Mouse (Mus musculus): Measurements from ENCODE around the gene Tab1. TPM values are rescaled to one million over a fixed set of nuclear protein-coding genes. Genes with fewer than 3 reads are reported as not detected.

The Tab1 gene
- polyA plus RNA-seq (2015; fragmentation: Nextera tagmentation; extraction: Ambion mirVana) = 12.6 and 13.6 TPM in 2 replicates

DNA sequence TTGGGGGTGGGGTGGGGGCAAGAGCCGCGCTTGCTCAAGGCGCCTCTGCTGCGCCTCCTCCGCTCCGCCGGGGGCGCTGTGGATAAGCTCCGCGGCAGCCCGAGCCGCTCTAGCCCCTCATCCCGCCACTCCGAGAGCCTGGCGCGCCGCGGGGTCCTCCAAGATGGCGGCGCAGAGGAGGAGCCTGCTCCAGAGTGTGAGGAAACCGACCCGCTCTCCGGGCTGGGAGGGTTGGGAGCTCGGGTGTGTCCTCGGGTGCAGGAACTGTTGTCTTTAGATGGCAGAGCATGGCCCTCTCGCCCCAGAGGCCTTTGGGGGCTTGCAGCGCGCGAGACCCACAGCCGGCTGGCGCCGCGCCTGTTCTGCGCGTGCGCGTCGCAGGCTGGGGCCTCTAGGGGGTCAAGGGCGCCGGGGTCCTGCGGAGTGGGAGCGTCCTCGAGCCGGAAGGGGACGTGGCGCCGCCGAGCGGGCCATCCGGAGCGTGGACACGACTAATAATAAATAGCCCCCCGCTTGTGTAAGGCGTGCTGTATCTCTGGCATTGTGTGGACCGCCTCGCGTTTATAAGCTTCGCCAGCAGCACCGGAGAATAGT lies at the start of gene Tab1:
Gene Tab1 (plus strand): TSS at position 135 of the 594 bp plus-strand sequence.
- Histone ChIP-seq H3K27me3 (replicated peaks; ENCODE audit: control insufficient read depth, insufficient read depth, low read length) (no peaks in the 10 kb centered on the region), H3K9me3 (ENCODE audit: control insufficient read depth) (no peaks in the 10 kb centered on the region)
- WGBS = under 1% methylated on average over 59 of the region's 59 CpGs

DNA sequence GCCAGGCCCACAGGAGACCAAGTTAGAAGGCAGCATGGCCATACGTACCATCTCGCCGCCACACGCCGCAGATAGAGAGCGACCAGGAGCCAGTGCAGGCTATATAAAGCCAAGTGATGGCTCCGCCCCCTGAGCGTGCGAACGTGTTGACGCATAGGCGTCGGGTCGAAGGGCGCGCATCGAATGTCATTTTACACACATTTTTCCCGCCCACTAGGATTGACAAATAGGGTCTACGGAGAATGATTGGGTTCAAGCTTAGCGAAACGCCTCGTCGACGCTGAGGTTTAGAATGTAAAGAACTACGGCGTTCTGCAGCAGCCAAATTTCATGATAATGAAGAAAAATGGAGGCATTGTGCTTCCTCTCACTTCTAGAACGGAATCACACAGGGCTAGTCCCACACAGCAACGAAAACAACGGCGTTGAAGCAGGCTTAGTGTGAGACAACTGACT lies 49.6 kb upstream of the Tab1 start:
- peak overlapping the region; percentile 70 for H3K4me2 ChIP-seq (replicated peaks; ENCODE audit: low read depth)

More for the DNA sequence above, at the start of gene Tab1:
- peak; percentile 82 for TF ChIP-seq CTCF (IDR thresholded peaks at IDR 0.05; ENCODE audit: low read depth)
- Histone ChIP-seq H3K4me2 (replicated peaks; ENCODE audit: low read depth) (peak within 1 kb of the TSS; percentile 77), H3K36me3 (ENCODE audit: control insufficient read depth, insufficient read depth) (no peaks in the 10 kb centered on the region), H3K9ac (ENCODE audit: low read depth, low read length) (peak within 1 kb of the TSS; percentile 83), H3K4me3 (ENCODE audit: low read depth, low read length) (peak within 1 kb of the TSS; percentile 73), H3K4me1 (replicated peaks; ENCODE audit: control insufficient read depth, insufficient read depth, low read length) (peaks cover 13% of the 10 kb centered on the region), H3K27ac (ENCODE audit: low read depth, low read length) (peak within 1 kb of the TSS; percentile 95)
- ATAC-seq = peak; percentile 92

DNA sequence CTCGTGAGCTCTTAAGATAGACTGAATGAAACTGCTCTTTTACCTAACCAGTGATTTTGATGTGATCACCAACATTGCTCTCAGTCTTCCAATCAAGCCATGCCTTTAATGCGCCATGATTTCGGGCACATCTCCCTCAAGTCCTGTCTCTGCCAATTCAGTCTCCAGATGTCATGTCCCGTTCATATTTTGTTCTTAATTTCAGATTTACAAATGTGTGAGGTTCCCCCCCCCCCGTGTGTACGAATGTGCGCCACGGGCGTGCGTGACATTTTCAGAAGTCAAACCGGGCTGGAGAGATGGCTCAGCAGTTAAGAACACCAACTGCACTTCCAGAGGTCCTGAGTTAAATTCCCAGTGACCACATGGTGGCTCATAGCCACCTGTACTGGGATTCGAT lies 49.2 kb upstream of the Tab1 start:
- Histone ChIP-seq H3K27ac (ENCODE audit: low read depth, low read length) (peak overlapping the region; percentile 87), H3K27me3 (replicated peaks; ENCODE audit: control insufficient read depth, insufficient read depth, low read length) (no peaks in the 10 kb centered on the region), H3K4me2 (replicated peaks; ENCODE audit: low read depth) (peak overlapping the region; percentile 70), H3K4me3 (ENCODE audit: low read depth, low read length) (peak overlapping the region; percentile 60), H3K9ac (ENCODE audit: low read depth, low read length) (peak overlapping the region; percentile 40; the same call in 1 of the 2 replicates), H3K4me1 (replicated peaks; ENCODE audit: control insufficient read depth, insufficient read depth, low read length) (0 out of 2 replicates have a peak, but pooled peaks cover 3% of the 10 kb centered on the region), H3K9me3 (ENCODE audit: control insufficient read depth) (no peaks in the 10 kb centered on the region), H3K36me3 (ENCODE audit: control insufficient read depth, insufficient read depth) (peaks cover 34% of the 10 kb centered on the region)
- peak; percentile 12; the same call in 1 of the 2 replicates for TF ChIP-seq CTCF (IDR thresholded peaks at IDR 0.05; ENCODE audit: low read depth)
- under 1% methylated on average over 12 of the region's 12 CpGs for WGBS
- peak; percentile 9; the same call in 1 of the 2 replicates for ATAC-seq

More for the DNA sequence above, 49.6 kb upstream of the Tab1 start:
- WGBS = under 1% methylated on average over 30 of the region's 30 CpGs
- Histone ChIP-seq H3K9me3 (ENCODE audit: control insufficient read depth) (no peaks in the 10 kb centered on the region), H3K4me3 (ENCODE audit: low read depth, low read length) (peak overlapping the region; percentile 60), H3K36me3 (ENCODE audit: control insufficient read depth, insufficient read depth) (peaks cover 39% of the 10 kb centered on the region), H3K27me3 (replicated peaks; ENCODE audit: control insufficient read depth, insufficient read depth, low read length) (no peaks in the 10 kb centered on the region), H3K4me1 (replicated peaks; ENCODE audit: control insufficient read depth, insufficient read depth, low read length) (0 out of 2 replicates have a peak, but pooled peaks cover 3% of the 10 kb centered on the region), H3K27ac (ENCODE audit: low read depth, low read length) (peak overlapping the region; percentile 87), H3K9ac (ENCODE audit: low read depth, low read length) (peak overlapping the region; percentile 64)
- peak; percentile 58 for TF ChIP-seq CTCF (IDR thresholded peaks at IDR 0.05; ENCODE audit: low read depth)
- ATAC-seq = peak; percentile 90

DNA sequence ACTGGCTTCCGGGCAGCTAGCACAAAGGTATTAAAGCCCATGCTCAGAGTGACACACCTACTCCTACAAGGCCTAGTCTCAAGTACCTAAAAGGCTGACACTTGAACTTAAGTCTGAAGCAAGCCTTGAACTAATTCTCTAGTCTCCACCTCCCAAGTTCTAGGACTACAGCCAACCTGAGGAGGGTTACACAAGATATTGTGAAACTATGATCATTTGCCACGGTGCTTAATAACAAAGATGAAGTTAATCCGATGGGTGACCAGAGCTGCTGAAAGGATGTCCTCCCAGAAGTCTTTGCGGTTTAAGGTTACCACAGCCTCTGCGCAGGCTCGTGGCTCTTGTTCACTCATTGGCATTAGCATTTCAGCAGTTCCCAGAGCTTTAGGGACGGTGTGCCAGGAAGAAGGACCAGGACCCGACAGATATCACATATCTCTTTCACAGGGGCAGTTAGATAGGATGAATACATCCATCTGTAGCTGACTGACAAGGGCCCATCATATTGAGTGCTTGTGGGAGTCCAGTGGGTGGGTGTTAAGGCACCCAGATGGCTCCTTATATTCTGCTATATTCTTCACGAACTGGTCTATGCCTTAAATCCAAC lies 45.4 kb upstream of the Tab1 start:
- H3K27ac ChIP-seq (ENCODE audit: low read depth, low read length) = no peak overlapping the region
- H3K36me3 ChIP-seq (ENCODE audit: control insufficient read depth, insufficient read depth) = no peaks in the 10 kb centered on the region
- H3K9ac ChIP-seq (ENCODE audit: low read depth, low read length) = no peak overlapping the region
- no peak overlapping the region for H3K4me2 ChIP-seq (replicated peaks; ENCODE audit: low read depth)
- H3K27me3 ChIP-seq (replicated peaks; ENCODE audit: control insufficient read depth, insufficient read depth, low read length) = peaks cover 8% of the 10 kb centered on the region
- 86% methylated on average over 9 of the region's 9 CpGs for WGBS
- H3K4me3 ChIP-seq (ENCODE audit: low read depth, low read length) = no peak overlapping the region
- no peaks in the 10 kb centered on the region; the same call in 1 of the 2 replicates for H3K4me1 ChIP-seq (replicated peaks; ENCODE audit: control insufficient read depth, insufficient read depth, low read length)
- H3K9me3 ChIP-seq (ENCODE audit: control insufficient read depth) = no peaks in the 10 kb centered on the region
- no peak for ATAC-seq
- TF ChIP-seq CTCF (IDR thresholded peaks at IDR 0.05; ENCODE audit: low read depth) = no peak

DNA sequence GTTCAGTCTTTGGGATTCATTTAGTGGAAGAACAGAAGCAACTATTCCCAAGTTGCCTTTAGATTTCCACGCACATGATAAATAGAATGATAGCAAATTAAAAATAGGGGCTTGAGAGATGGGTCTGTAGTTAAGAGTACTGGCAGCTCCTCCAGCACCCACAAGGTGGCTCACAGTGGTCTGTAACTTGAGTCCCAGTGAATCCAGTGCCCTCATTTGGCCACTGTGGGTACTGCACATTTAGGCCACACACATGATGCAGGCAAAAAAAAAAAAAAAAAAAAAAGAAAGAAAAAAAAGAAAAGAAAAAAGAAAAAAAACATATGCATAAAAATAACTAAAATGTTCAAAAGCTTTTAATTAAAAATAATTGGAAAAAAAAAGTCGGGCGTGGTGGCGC lies 44.3 kb upstream of the Tab1 start:
- no peak for ATAC-seq
- Histone ChIP-seq H3K4me3 (ENCODE audit: low read depth, low read length) (no peak overlapping the region), H3K4me2 (replicated peaks; ENCODE audit: low read depth) (no peak overlapping the region), H3K27me3 (replicated peaks; ENCODE audit: control insufficient read depth, insufficient read depth, low read length) (peaks cover 10% of the 10 kb centered on the region), H3K4me1 (replicated peaks; ENCODE audit: control insufficient read depth, insufficient read depth, low read length) (no peaks in the 10 kb centered on the region; the same call in 1 of the 2 replicates), H3K27ac (ENCODE audit: low read depth, low read length) (no peak overlapping the region), H3K9ac (ENCODE audit: low read depth, low read length) (no peak overlapping the region), H3K9me3 (ENCODE audit: control insufficient read depth) (no peaks in the 10 kb centered on the region), H3K36me3 (ENCODE audit: control insufficient read depth, insufficient read depth) (no peaks in the 10 kb centered on the region)
- WGBS = 42% methylated on average over 4 of the region's 4 CpGs
- TF ChIP-seq CTCF (IDR thresholded peaks at IDR 0.05; ENCODE audit: low read depth) = peak; percentile 91

DNA sequence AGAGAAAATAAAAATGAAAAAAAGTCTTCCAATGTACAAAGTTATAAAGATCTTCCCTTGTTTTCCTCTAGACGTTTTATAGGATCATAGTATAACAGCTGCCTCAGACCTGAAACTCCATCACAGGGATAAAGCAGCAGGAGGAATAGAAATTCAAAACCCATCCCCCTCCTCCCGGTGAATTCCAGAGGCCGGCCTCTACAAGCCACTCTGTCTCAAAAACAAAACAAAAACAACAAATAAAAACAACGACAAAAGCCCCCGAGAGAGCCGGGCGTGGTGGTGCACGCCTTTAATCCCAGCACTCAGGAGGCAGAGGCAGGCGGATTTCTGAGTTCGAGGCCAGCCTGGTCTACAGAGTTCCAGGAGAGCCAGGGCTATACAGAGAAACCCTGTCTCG lies 42.8 kb upstream of the Tab1 start:
- 74% methylated on average over 11 of the region's 11 CpGs for WGBS
- no peak overlapping the region for H3K27ac ChIP-seq (ENCODE audit: low read depth, low read length)
- no peak overlapping the region for H3K4me3 ChIP-seq (ENCODE audit: low read depth, low read length)
- no peaks in the 10 kb centered on the region for H3K9me3 ChIP-seq (ENCODE audit: control insufficient read depth)
- H3K4me2 ChIP-seq (replicated peaks; ENCODE audit: low read depth) = no peak overlapping the region; the same call in 1 of the 2 replicates
- no peaks in the 10 kb centered on the region for H3K36me3 ChIP-seq (ENCODE audit: control insufficient read depth, insufficient read depth)
- ATAC-seq = no peak
- H3K27me3 ChIP-seq (replicated peaks; ENCODE audit: control insufficient read depth, insufficient read depth, low read length) = peaks cover 10% of the 10 kb centered on the region
- TF ChIP-seq CTCF (IDR thresholded peaks at IDR 0.05; ENCODE audit: low read depth) = no peak
- no peak overlapping the region for H3K9ac ChIP-seq (ENCODE audit: low read depth, low read length)
- no peaks in the 10 kb centered on the region; the same call in 1 of the 2 replicates for H3K4me1 ChIP-seq (replicated peaks; ENCODE audit: control insufficient read depth, insufficient read depth, low read length)
